Comparison of ENCODE assay signal across 9 mouse cellular contexts in genomic region chr4:100169683-100170082, GRCm38 (mm10).
DNase-seq lines count a peak whose midpoint lies in the region; ATAC-seq and TF ChIP-seq lines count a peak whose summit lies in the region.
"Had no signal": no experiment of that assay in that cellular context is flagged by ENCODE, and none has a peak within 500 bp of the region (broad histone marks: within the 10 kb centered on the region; RNA-seq: fewer than 3 reads in every experiment).

No protein-coding gene starts in this region.

- peak in 1 of 2 experiments; percentile 37 for DNase-seq in layer of hippocampus, adult 2 months (ENCODE audit: low spot score in 2 of 2)
- no peak for DNase-seq in layer of hippocampus, postnatal 10 days (ENCODE audit: low spot score in 2 of 2)
- DNase-seq in forebrain, embryonic 10.5 days (ENCODE audit: extremely low spot score, low spot score), result no peak
- no peak for DNase-seq in ovary, postnatal 36 days (ENCODE audit: low spot score)
- DNase-seq in right cerebral cortex, postnatal 25 days, result no peak
- no peak for DNase-seq in thymus, postnatal 36 days
- DNase-seq: kidney, adult 8-10 months had no signal

- H3K36me3 ChIP-seq in forebrain, embryonic 10.5 days (replicated peaks), result no peaks in the 10 kb centered on the region
- no peaks in the 10 kb centered on the region for H3K36me3 ChIP-seq in hindbrain, embryonic 12.5 days
- no peaks in the 10 kb centered on the region for H3K36me3 ChIP-seq in midbrain, embryonic 13.5 days

- H3K4me1 ChIP-seq in forebrain, embryonic 10.5 days, result peaks cover 54% of the 10 kb centered on the region
- H3K4me1 ChIP-seq in hindbrain, embryonic 12.5 days, result peaks cover 27% of the 10 kb centered on the region
- H3K4me1 ChIP-seq in midbrain, embryonic 13.5 days (replicated peaks), result peaks cover 22% of the 10 kb centered on the region

- H3K4me2 ChIP-seq in hindbrain, embryonic 12.5 days (replicated peaks), result peak overlapping the region; percentile 33
- peak overlapping the region; percentile 42; the same call in 1 of the 2 replicates for H3K4me2 ChIP-seq in midbrain, embryonic 13.5 days (replicated peaks)

- H3K4me3 ChIP-seq in layer of hippocampus, adult 2 months, result peak overlapping the region; percentile 18; the same call in 1 of the 2 replicates
- H3K4me3 ChIP-seq in forebrain, embryonic 10.5 days, result peak overlapping the region; percentile 41; the same call in 1 of the 2 replicates
- no peak overlapping the region for H3K4me3 ChIP-seq in hindbrain, embryonic 12.5 days
- no peak overlapping the region for H3K4me3 ChIP-seq in midbrain, embryonic 13.5 days (replicated peaks)

- TF ChIP-seq CTCF in layer of hippocampus, adult 2 months (conservative IDR thresholded peaks at IDR 0.05), result no peak

- 67% methylated on average over 5 of the region's 5 CpGs for WGBS in forebrain, embryonic 10.5 days
- 69% methylated on average over 5 of the region's 5 CpGs for WGBS in hindbrain, embryonic 12.5 days
- 62% methylated on average over 5 of the region's 5 CpGs for WGBS in midbrain, embryonic 13.5 days

- no peaks in the 10 kb centered on the region for H3K9me3 ChIP-seq in forebrain, embryonic 10.5 days
- no peaks in the 10 kb centered on the region for H3K9me3 ChIP-seq in hindbrain, embryonic 12.5 days (replicated peaks)
- no peaks in the 10 kb centered on the region for H3K9me3 ChIP-seq in midbrain, embryonic 13.5 days

- H3K9ac ChIP-seq in hindbrain, embryonic 12.5 days, result no peak overlapping the region
- no peak overlapping the region for H3K9ac ChIP-seq in midbrain, embryonic 13.5 days (replicated peaks)

- H3K27me3 ChIP-seq in forebrain, embryonic 10.5 days (ENCODE audit: poor library complexity, severe bottlenecking), result no peaks in the 10 kb centered on the region
- H3K27me3 ChIP-seq in hindbrain, embryonic 12.5 days, result no peaks in the 10 kb centered on the region
- H3K27me3 ChIP-seq in midbrain, embryonic 13.5 days, result no peaks in the 10 kb centered on the region

- ATAC-seq in hindbrain, embryonic 12.5 days (ENCODE audit: low FRiP score), result 0 out of 2 replicates have a peak, but pooled peaks have one; percentile 46
- peak; percentile 67 for ATAC-seq in midbrain, embryonic 13.5 days

- peak overlapping the region; percentile 32 for H3K27ac ChIP-seq in layer of hippocampus, adult 2 months
- peak overlapping the region; percentile 74 for H3K27ac ChIP-seq in forebrain, embryonic 10.5 days
- peak overlapping the region; percentile 64 for H3K27ac ChIP-seq in hindbrain, embryonic 12.5 days
- no peak overlapping the region for H3K27ac ChIP-seq in midbrain, embryonic 13.5 days

Comparison
In these comparisons a context has a peak if more than half of its experiments do, and no peak if none do; other contexts are left out.
1. H3K4me3 ChIP-seq: peak in layer of hippocampus, adult 2 months (single experiment) and forebrain, embryonic 10.5 days (single experiment); none in hindbrain, embryonic 12.5 days (single experiment) and midbrain, embryonic 13.5 days (single experiment).